Mouse (Mus musculus) heart, embryonic 12.5 days (tissue): ENCODE measurements at regions not wholly inside any gene's neighbourhood (a gene's known extent, or its start where the extent isn't known, plus 50 kb on each side); places are given as distances from the start of the nearest gene placed in this dataset.

Experiments used
- ATAC-seq: fragments of 200-750 bp; cut with Nextera tagmentation; 2 replicates; pipeline ENCODE4 v1.8.0; 2017; ENCODE audit warnings: moderate TSS enrichment, moderate library complexity; ENCODE audit not compliant: insufficient number of reproducible peaks, low FRiP score
- H3K27ac ChIP-seq: fragments of 300-500 bp; sonication (generic); 2 replicates; pipeline ENCODE4 v1.5.1; 2016; ENCODE audit warnings: mild to moderate bottlenecking, moderate library complexity; ENCODE audit not compliant: poor library complexity, severe bottlenecking
- H3K27me3 ChIP-seq: fragments of 300-500 bp; sonication (generic); replicated peaks from 2 replicates; pipeline ENCODE4 v1.6.1; 2016; ENCODE audit warnings: mild to moderate bottlenecking, moderate library complexity
- H3K36me3 ChIP-seq: fragments of 300-500 bp; sonication (generic); 2 replicates; pipeline ENCODE4 v1.6.1; 2016; ENCODE audit warnings: mild to moderate bottlenecking, moderate library complexity
- H3K4me1 ChIP-seq: fragments of 300-500 bp; sonication (generic); replicated peaks from 2 replicates; pipeline ENCODE4 v1.6.1; 2016; ENCODE audit warnings: mild to moderate bottlenecking
- H3K4me2 ChIP-seq: fragments of 300-500 bp; sonication (generic); 2 replicates; pipeline ENCODE4 v1.6.1; 2016; ENCODE audit warnings: mild to moderate bottlenecking, moderate library complexity
- H3K4me3 ChIP-seq: fragments of 300-500 bp; sonication (generic); 2 replicates; pipeline ENCODE4 v1.5.1; 2016; ENCODE audit warnings: mild to moderate bottlenecking
- H3K9ac ChIP-seq: fragments of 300-500 bp; sonication (generic); 2 replicates; pipeline ENCODE4 v1.6.1; 2016; ENCODE audit warnings: mild to moderate bottlenecking, moderate library complexity
- H3K9me3 ChIP-seq: fragments of 300-500 bp; sonication (generic); replicated peaks from 2 replicates; pipeline ENCODE4 v1.6.1; 2016; ENCODE audit warnings: mild to moderate bottlenecking, moderate library complexity
- WGBS: fragments of 180-500 bp; shearing (Covaris S2); methylation state at CpG from one replicate; pipeline ENCODE4 v1.1.7; 2016; 5-methylcytosine and 5-hydroxymethylcytosine counted together

DNA sequence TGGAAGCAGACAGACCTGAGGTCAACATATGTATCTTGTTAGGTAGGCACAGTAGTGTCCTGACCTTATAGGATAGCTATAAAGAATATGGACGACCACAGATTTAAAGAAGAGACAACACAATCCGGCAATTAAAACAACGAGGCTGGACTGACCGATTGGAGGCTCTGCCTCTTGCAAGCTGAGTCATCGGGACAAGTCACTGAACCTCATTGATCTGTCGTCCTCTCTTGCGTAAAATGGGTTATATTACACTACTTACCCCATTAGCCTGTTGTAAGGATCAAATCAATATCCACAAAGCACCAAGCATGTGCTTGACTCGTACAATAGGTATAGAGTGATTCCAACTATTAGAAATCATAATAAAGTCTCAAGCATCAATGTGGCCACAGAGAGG, 81.1 kb upstream of the Lmo4 start:
- Histone ChIP-seq H3K4me1 (no peaks in the 10 kb centered on the region), H3K36me3 (no peaks in the 10 kb centered on the region), H3K4me3 (no peak overlapping the region), H3K27me3 (no peaks in the 10 kb centered on the region), H3K27ac (no peak overlapping the region), H3K9me3 (no peaks in the 10 kb centered on the region), H3K4me2 (no peak overlapping the region), H3K9ac (no peak overlapping the region)
- ATAC-seq: no peak
- WGBS: 83% methylated on average over 8 of the region's 8 CpGs

- Histone ChIP-seq H3K4me1 (no peaks in the 10 kb centered on the region), H3K9ac (no peak overlapping the region), H3K4me3 (no peak overlapping the region), H3K9me3 (no peaks in the 10 kb centered on the region), H3K36me3 (no peaks in the 10 kb centered on the region), H3K27me3 (no peaks in the 10 kb centered on the region), H3K27ac (no peak overlapping the region), H3K4me2 (no peak overlapping the region)
- 72% methylated on average over 3 of the region's 3 CpGs for WGBS
- no peak for ATAC-seq
Measured at GRCm38 (mm10) chr3:144284326-144284725, 79.3 kb upstream of the Lmo4 start.

DNA sequence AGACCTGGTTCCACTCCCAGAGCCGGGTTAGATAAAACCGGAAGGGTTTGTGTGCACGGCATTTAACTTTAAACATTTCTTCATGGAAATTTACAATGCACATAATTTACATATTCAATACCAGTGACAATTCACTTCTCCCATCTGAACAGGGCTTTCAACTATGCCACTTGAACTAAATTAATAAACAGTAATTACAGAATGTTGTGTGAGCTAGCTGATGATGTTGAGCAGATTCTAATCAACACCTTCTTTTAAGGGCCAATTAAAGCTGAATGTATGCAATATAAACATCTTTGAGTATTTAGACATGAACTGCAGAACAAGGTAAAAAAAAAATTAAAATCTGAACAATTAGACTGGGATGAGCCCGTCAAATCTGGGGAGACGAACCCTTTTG, 68.1 kb upstream of the Lmo4 start:
- no peaks in the 10 kb centered on the region for H3K4me1 ChIP-seq
- H3K4me2 ChIP-seq: no peak overlapping the region
- WGBS: 86% methylated on average over 5 of the region's 5 CpGs
- H3K9ac ChIP-seq: no peak overlapping the region
- H3K36me3 ChIP-seq: no peaks in the 10 kb centered on the region
- H3K27me3 ChIP-seq: no peaks in the 10 kb centered on the region
- no peak overlapping the region for H3K4me3 ChIP-seq
- ATAC-seq: no peak
- no peak overlapping the region for H3K27ac ChIP-seq
- no peaks in the 10 kb centered on the region for H3K9me3 ChIP-seq

GRCm38 (mm10) chr3:144270206-144270605, 65.2 kb upstream of the Lmo4 start:
- WGBS: 79% methylated on average over 6 of the region's 6 CpGs
- no peak for ATAC-seq

GRCm38 (mm10) chr3:144264554-144264953, 59.5 kb upstream of the Lmo4 start:
- H3K4me2 ChIP-seq: no peak overlapping the region
- ATAC-seq: no peak

More at GRCm38 (mm10) chr3:144270206-144270605, 65.2 kb upstream of the Lmo4 start:
- Histone ChIP-seq H3K27me3 (no peaks in the 10 kb centered on the region), H3K27ac (no peak overlapping the region), H3K4me1 (no peaks in the 10 kb centered on the region), H3K9ac (no peak overlapping the region), H3K9me3 (no peaks in the 10 kb centered on the region), H3K4me2 (no peak overlapping the region), H3K36me3 (no peaks in the 10 kb centered on the region), H3K4me3 (no peak overlapping the region)

DNA sequence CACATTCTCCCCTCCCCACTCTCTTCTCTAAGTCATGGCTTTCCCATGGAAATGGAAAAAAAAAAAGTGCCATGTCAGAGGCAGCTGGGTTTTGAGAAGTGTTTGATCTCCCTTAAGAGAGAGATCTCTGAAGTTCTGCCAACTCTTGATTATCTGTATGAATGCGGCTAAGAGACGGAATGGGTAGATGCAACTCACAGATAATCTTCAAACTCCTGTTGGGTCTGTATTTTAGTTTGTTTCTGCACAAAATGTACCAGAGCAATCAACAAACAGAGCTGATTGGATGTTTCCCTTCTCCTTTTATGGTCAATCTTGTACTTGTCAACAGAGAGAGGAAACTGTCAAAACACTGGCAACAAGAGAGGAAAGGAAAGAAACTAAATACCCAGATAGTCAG, 55.9 kb upstream of the Lmo4 start:
- H3K4me2 ChIP-seq: no peak overlapping the region
- H3K27me3 ChIP-seq: no peaks in the 10 kb centered on the region
- H3K9ac ChIP-seq: no peak overlapping the region
- peaks cover 4% of the 10 kb centered on the region for H3K4me1 ChIP-seq
- ATAC-seq: no peak
- no peak overlapping the region for H3K27ac ChIP-seq
- H3K36me3 ChIP-seq: no peaks in the 10 kb centered on the region
- no peak overlapping the region for H3K4me3 ChIP-seq
- WGBS: 63% methylated on average over 2 of the region's 2 CpGs
- no peaks in the 10 kb centered on the region for H3K9me3 ChIP-seq

More at GRCm38 (mm10) chr3:144264554-144264953, 59.5 kb upstream of the Lmo4 start:
- no peak overlapping the region for H3K27ac ChIP-seq
- 60% methylated on average over 3 of the region's 3 CpGs for WGBS
- no peaks in the 10 kb centered on the region for H3K27me3 ChIP-seq
- H3K36me3 ChIP-seq: no peaks in the 10 kb centered on the region
- no peaks in the 10 kb centered on the region for H3K9me3 ChIP-seq
- H3K4me3 ChIP-seq: no peak overlapping the region
- no peaks in the 10 kb centered on the region for H3K4me1 ChIP-seq
- H3K9ac ChIP-seq: no peak overlapping the region

DNA sequence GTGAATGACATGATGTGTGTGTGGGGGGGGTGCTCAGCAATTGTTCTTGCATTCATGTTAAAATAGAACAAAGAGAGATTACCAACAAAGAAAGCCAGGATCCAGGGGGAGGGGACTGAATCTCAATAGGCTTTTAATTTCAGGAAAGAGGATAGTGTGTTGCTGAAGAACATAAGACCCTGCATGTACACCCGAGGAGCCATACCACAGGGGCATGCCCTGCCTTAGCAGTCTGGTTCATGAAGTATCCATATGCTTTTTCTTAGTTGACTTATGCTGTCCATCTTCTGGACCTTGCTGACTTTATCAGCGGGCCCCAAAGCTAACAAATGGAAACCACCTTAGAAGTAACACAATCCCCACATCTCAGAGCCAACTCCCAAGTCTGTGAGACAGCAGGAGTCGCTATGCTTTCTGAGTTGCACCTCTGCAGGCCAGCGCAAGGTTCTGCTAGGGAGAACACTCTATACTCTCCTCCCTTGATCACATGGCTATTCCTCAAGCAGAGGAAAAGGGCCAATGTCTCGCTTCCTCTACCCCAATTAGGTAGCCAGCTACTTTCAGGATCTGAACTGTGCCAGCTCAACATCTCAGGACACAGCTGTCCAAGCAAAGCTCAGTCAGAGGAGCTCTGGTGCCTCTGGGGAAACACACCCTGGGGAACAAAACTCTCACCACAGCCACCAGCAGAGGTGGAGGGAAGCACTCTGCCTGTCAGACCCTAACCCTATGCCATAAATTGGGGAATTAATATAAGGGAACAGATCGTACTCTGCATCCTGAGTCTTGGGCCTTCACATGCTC, 52.9 kb upstream of the Lmo4 start:
- Histone ChIP-seq H3K4me1 (peaks cover 4% of the 10 kb centered on the region), H3K9me3 (no peaks in the 10 kb centered on the region), H3K36me3 (no peaks in the 10 kb centered on the region), H3K27me3 (no peaks in the 10 kb centered on the region), H3K27ac (no peak overlapping the region), H3K4me3 (no peak overlapping the region), H3K4me2 (no peak overlapping the region), H3K9ac (no peak overlapping the region)
- WGBS: 78% methylated on average over 6 of the region's 6 CpGs
- ATAC-seq: no peak

GRCm38 (mm10) chr3:144257196-144257595, 52.2 kb upstream of the Lmo4 start:
- Histone ChIP-seq H3K27ac (no peak overlapping the region), H3K4me3 (no peak overlapping the region), H3K27me3 (no peaks in the 10 kb centered on the region), H3K4me1 (peaks cover 4% of the 10 kb centered on the region), H3K9ac (no peak overlapping the region), H3K36me3 (no peaks in the 10 kb centered on the region), H3K4me2 (no peak overlapping the region), H3K9me3 (no peaks in the 10 kb centered on the region)
- 65% methylated on average over 9 of the region's 9 CpGs for WGBS
- no peak for ATAC-seq

DNA sequence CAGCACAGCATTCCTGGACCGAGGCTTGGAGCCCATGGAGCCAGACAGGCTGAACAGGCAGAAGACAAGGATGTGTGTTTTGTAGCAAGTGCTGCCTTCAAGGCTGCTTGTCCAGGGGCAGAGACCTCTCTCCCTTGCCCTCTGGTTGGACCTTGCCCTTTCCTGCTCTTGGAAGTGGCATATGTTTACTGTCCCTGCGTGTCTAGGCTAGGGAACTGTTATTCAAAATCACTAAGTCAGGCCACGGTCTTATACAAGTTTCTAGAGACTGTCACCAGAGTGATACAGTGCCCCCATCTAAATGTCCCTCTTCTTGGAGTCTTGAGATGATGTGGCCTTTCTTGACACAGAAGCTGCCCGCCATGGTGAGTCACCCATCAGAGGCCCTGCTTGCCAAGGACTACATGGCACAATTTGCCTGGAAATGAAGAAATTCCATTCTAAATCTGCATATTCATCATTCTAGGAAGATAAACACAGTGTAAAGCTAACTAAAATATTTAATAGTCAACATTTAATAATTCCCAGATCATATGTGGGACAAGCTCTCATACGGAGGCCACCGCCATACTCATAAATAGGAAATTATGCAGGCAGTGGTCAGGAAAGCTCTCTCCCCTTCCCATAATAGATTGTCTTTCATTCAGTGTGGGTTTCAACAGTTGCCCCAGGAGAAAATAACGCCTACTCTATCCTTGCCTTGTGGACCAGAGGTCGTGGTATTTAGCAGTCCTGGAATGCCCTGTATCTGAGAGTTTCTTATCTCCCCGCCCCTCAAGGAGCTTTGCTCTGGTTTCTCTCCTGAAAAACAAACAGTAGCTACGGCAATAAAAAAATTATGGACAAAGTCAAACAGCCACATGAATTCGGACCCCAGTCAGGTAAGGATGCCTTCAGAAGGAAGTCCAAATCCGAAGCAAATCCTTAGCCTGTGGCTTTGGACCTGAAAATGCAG, 50.9 kb upstream of the Lmo4 start:
- H3K4me2 ChIP-seq: no peak overlapping the region
- ATAC-seq: no peak
- no peak overlapping the region for H3K9ac ChIP-seq
- no peak overlapping the region for H3K27ac ChIP-seq
- H3K4me3 ChIP-seq: no peak overlapping the region
- 54% methylated on average over 12 of the region's 12 CpGs for WGBS
- H3K36me3 ChIP-seq: no peaks in the 10 kb centered on the region
- no peaks in the 10 kb centered on the region for H3K27me3 ChIP-seq
- peaks cover 4% of the 10 kb centered on the region for H3K4me1 ChIP-seq
- H3K9me3 ChIP-seq: no peaks in the 10 kb centered on the region
